Mouse (Mus musculus): Measurements from ENCODE around the gene Akap2.

The Akap2 gene

DNA sequence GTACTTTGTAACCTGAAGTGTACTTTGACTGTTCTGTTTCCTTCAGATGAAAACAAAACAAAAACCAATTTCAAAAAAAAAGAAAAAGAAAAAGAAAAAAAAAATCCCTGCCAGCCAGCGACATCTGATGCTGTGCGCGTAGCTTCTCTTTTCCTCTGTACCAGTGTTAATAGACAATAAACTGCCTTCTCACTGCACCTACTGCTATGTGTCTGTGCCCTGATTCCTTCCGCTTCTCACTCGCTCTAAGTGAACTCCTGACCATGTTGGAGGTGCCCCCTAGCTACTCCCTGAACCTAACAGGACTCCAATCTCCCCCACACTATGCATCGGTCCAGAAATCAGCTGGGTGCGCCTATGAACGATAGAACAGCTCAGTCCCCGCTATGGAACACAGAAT is at the start of gene Akap2:
Akap2 (plus strand) TSS at position 304 of the 400 bp plus-strand sequence.
- no peak for DNase-seq

DNA sequence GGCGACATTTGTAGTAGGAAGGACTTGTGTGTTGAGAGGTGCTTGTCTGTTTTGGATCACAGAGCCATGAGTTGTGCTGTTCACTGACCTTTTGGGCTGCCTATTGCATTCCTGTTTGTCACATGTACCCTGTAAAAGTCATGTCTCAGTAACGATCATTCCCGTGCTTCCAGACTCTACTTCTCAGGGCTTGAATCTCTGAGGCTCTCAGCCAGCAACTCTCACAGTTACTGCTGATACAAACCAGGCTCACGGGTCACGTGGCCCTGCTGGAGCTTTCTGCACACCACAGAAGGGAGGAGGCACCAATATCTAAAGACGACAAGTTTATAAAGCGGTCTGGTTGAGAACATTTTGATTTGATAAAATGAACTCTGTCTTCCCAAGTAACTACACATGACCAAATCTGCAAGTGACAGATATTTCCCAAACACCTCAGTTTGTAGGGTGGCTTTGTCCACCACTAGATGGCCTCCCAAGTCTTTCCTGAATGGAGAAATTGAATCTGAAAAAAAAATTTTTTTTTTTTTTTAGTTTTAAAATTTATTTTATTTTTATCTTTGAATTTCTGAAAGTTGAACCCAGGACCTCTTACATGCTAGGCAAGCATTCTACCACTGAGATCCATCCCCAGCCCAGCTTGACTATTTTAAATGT is 46.5 kb upstream of the Akap2 start:
- DNase-seq: no peak

DNA sequence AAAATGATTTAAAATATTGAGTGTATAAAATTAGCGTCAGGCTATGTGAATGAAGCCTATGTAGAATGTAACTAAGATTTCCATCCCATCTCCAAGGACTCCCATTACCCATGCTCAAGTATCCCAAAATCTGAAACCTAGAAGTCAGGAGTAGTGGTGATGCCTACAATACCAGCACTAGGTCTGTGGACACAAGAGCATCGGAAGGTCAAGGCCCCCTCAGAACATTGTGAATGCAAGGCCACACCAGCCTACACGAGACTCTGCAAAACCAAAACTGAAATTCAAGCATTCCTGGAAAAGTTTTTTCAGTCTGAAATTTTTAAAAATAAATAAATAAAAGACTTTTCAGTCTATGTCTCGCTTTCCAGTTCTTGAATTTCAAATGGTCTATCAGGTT is 44.9 kb upstream of the Akap2 start:
- no peak for DNase-seq

DNA sequence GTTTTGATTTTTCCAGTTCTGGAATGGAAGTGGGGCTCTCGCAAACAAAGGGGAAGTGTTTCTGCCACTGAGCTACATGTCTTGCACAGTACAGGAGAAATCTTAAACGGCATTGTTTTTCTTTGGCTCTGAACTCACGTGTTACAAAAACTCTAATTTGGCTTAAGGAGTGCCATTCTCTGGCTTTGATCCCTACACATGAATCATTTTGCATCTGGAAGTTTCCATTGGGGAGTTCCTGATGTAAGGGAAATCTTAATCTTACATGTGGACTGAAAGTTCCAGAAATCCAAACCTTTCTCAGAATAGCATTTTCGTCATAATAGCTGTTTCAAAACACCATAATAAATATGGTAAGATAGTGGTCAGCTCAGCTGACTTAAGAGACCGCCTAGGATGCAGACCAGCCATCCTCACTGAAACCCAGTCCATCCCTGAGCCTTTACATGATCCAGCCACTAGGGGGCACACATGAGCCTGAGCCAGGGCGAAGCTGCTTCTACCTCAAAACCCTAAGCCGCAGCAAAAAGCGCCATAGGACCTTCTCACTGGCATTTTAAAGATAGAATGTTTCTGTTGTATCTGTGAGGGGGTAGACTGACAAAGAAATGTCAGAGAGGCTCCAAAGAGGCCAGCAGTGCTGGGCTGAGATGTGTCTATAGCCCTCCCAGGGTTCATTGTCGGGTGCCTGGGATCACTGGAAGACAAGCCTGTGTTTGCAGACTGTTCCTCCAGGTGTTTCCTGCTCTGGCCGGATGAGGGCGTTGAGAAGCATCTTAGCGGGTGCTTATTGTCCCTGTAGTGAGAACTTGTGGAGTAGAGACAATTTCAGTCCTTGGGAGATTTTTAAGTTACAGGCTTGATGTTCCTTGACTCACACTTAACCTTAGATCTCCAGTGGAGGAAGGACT is 44.2 kb upstream of the Akap2 start:
- DNase-seq: peak; percentile 93

DNA sequence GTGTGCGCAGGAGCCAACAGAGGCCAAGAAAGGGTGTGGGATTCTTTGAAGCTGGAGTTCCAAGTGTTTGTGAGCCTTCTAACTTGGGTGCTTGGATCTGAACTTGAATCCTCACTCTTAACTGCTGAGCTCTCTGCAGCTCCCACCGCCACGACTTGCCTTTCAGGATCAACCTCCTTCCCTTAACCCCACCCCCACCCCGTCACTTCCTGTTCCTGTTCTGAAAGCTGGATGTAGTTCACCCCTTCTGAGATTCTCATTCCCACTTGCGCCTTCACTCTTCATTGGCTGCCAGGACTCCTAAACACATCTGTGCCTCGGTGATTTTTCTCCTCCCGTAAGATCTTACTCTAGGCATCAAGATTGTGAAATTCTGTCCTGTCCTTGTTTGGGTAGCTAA is 43.1 kb upstream of the Akap2 start:
- no peak for DNase-seq

DNA sequence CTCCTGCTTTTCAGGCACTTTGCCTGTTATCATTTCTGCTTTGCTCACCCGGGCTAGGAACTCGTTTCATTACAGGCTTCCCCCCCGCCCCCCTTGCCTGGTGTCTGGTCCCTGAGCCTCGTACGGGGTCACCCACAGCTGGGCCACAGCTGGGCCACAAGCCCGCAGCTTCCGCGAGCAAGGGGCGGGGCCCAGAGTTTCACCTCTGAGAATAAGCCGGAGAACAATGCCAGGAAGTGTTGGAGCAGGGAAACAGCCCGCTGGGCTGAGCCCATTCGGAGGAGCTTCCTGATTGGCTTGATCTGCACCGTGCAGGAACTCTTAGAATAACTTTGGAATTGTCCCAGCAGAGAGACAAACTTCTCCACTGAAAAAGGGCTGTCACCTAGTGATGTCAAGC is 42.1 kb upstream of the Akap2 start:
- peak; percentile 72 for DNase-seq

DNA sequence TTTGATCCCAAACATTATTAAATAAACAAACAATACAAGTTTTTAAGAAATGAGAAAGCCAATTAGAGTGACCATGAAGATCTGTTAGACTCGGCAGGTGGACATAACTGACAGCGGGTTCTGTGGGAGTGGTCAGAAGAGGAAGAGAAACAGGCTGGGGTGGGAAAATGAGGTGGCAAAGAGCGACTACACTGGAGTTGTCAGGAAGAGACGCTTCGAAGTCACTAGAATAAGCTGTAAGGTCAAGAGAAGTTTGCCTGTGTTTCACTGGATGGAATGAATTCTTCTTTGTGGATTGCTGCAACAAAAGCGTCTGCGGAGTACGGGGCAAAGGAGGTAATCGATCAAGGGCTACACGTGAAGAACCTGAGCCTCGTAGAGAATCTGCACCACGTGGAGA is 39.5 kb upstream of the Akap2 start:
- no peak for DNase-seq

DNA sequence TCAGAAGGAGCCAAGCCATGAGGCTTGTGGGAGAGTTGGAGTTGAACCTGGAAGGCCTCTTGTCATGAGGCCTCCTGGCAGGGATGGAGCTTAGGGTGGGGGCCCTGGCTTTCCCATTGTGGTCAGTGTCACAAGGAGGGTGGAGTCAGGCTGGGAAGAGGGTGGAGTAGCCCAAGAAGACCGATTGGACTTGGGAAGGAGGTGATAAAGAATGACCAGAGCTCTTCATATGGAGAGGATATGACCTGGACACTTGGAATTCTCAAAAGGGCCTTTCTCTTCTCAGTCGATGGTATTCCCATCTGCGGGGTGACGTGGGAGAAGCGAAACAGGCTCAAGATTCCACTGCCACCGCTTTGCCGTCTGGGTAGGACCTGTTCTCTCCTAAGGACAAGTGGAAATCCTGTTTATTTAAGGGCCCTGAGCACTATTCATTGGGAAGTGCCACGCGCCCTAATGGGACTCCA is 38.4 kb upstream of the Akap2 start:
- DNase-seq: no peak

DNA sequence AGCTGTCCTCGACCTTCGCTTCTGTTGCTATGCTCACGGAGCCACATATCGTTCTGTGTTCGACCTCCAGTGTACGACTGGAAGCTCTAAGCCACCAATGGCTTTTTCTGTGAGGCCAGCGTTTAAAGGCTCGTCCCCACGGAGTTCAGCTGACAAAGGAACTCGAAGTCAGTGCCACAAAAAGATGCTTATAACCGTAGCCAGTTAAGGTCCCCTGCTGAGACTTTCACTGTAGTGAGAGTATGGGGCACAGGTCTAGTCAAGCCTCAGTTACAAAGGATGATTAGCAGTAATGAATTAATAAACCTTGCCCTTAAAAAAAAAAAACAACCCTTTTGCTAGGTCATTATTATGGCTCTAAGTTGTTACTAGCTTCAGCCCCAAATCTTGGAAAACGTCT is 37.3 kb upstream of the Akap2 start:
- no peak for DNase-seq

DNA sequence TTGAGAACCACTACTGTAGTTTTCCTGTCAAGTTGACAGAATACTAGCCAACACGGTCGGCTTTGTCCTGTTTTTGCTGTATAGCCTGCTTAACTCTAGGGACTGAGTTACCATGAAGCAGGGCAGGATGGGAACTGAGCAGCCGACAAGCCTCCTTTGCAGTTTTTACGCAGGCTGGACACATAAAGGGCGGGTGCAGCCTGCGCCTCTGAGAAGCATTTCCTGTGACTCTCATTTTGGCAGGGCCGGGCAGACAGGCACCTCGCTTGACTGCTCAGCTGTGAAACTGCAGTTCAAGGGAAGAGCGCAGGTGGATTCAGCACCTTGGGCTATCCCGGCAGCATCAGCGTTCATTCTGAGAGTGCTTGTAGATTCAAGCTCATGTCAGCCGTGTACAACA is 35.9 kb upstream of the Akap2 start:
- DNase-seq: peak; percentile 73

DNA sequence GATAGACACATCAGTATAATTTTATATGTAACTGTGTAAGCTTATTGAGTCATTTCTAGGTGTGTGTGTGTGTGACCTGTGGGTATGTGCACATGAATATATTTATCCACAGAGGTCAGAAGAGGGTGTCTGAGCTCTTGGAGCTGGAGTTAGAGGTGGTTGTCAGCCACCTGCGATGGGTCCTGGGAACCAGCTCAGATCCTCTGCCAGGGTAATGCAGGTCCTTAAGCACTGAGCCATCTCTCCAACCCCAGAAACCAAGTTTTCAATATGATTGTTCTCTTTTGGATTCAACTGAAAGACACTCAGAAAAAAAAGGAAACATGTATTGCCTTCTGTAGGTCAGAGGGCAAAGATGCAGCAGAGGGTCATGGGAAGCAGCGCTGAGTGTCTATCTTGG is 35.1 kb upstream of the Akap2 start:
- no peak for DNase-seq

DNA sequence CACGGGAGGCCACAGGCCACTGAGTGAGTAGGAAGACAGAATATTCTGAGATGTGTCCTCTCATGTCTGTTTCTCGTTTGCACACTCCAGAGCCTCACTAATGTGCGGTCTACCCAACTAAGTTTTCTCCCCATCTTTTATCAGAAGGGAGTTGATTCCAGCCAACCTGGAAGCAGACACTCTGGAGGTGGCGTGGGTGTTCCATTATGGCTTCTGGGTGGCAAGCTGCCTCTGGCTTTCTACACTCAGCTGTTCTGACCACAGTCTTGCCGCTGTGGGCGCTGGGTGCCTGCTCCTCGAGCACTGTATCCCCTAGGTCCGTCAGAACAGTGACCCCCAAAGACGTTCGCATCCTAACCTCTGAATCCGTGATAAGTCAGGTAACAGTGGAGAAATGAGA is 34.5 kb upstream of the Akap2 start:
- no peak for DNase-seq

DNA sequence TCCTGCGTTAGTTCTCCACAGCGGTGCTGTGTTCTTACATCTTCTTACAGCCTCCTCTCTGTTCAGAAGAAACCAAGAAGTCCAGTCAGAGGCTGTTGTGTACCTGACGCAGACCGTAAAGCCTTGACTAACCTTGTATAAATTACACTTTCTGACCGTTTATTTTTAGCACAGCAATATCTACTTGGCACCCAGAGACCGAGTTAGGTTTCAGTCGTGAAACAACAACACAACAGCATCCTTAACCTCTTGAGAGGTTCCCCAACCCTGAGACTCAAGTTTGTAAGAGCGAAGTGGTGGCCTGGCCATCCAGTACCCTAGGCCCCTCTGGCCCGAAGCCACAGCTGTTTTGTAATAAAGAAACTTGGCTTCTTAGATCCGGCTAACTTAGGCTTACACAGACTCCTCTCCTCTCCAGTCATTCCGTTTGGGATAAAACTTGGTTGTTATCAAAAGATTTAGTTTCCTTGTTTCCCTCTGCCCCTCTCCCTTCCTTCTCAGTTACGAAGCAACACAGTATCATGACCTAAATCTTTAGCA is 32.7 kb upstream of the Akap2 start:
- DNase-seq: no peak

DNA sequence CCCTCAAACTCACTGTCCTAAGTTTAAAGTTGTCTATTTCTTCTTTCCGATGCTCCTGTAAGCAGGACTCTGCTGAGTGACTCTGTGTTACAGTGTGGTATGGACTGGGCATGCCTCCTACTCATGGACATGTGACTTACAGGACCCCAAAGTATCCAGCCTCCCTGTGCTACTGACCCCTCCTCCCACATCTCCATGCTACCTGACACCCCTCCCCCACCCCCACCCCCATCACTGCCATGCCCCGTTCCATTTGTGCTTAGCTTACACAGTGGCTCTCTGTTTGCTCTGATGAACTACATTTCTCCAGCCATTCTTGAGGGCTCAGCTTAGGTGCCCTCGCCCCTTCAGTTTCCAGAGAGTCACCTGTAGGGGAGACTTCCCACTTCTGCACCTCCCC is 30.7 kb upstream of the Akap2 start:
- DNase-seq: no peak

DNA sequence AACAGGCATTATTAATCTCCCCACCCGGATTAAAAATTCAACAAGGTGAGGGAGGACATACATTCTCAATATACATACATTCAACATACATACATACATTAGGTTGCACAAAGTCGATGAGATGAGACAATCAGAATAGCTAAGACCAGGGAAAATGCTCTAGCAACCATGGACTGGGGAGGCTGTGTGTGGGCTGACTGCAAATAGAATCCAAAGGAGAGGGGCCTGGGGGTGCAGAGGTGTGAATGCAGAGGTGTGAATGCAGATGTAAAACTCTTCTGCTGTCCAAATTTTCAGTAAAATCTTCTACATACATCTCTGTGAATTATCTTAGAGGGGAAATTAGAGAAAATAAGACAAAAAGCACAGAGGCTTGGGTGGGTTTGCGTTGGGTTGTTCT is 29.9 kb upstream of the Akap2 start:
- DNase-seq: no peak

DNA sequence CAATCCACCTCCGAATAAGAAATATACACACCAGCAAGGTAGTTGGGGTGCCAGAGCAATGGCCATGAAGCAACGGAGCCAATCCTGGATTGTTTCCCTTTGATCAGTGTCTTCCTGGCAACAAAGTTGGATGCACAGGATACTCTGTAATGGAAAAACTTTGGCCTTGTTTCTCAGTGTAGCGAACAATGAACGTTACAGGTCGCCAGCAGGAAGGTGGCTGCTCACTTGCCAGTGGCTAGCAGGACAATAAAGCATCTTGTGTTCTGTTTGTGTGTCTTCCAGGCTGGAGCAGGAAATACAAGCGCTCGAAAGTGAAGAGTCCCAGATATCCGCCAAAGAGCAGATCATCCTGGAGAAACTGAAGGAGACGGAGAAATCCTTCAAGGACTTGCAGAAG is 29.3 kb upstream of the Akap2 start:
- no peak for DNase-seq

DNA sequence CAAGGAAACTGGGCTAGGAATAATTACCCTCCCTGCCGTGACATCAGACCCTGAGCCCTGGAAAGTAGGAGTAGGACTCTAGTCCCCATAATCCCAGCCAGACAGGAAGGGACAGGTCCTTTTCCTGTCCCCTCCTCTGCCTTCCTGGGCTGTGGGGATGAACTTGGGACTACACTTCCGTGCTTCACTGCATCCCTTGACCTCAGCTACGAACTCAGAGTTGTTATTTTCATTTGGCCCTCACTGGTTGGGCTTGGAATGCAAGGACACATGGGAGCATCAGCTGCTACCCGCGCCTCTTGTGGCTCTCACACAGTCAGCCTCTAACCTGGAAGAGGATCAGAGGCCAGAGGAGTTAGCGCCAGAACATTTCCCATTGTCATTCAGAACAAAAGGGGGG is 27.5 kb upstream of the Akap2 start:
- no peak for DNase-seq

DNA sequence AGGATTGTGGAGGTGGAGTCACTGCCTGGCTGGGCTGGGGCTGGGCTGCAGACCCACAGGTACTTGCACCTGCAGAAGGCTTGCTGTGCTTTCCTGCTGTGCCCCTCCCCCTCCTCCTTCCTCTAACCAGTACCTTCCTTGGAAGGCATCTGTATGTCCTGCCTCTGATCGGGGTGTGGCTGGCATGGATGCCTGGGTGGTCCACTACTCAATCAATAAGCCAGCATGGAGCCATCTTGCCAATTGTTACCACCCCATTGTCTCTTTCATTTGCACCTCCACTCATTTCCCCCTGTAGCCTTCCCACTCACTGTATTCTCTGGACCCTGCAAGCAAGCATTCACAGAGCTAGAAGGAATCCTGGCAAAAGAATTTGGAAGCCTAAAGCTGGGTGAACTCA is 26.7 kb upstream of the Akap2 start:
- DNase-seq: no peak

DNA sequence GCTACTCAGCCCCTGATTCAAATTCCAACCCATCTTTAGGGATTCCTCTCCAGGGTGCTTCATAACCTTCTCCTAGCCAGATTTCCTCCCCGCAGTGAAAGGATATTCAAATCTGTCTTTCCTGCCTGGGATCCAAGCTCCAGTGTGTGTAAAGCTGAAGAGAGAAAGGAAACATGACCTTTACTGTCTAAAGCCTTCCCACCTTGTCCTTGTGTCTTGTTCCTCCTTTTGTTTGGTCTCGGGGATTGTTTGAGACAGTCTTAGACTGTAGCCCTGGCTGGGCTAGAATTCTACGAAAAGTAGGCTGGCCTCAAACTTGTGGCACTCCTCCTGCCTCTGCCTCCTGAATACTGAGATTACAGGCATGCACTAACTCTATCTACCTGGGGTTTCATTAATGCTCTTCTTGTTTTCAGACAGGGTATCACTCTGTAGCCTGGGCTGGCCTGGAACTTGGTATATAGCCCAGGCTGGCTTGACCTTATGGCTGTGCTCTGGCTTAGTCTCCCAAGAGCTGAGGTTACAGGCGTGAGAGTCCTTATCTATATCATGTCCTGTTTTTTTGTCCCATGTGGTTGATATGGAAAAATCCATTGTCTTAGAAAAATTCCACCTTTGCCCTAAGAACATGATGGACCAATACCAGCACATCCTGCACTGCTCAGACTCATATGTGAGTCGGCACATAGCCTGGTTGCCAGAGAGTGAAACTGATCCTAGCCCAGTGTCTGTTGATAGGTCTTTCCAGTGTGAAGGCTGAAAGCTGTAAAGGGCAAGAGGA is 22.9 kb upstream of the Akap2 start:
- no peak for DNase-seq

DNA sequence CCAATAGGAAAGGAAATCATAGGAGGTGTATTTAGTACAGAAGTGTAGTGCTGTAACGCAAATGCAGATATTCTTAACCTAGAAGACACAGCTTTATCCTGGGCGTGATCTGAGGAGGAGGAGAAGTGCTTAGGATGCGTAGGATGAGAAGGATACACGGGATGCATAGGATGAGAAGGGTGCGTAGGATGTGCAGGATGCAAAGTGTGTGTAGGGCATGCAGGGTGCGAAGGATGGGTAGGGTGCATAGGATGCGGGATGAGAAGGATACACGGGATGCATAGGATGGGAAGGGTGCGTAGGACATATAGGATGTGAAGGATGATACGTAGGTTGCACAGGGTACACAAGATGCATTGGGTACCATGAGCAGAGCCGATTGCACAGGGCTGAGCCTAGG is 20.5 kb upstream of the Akap2 start:
- DNase-seq: no peak

DNA sequence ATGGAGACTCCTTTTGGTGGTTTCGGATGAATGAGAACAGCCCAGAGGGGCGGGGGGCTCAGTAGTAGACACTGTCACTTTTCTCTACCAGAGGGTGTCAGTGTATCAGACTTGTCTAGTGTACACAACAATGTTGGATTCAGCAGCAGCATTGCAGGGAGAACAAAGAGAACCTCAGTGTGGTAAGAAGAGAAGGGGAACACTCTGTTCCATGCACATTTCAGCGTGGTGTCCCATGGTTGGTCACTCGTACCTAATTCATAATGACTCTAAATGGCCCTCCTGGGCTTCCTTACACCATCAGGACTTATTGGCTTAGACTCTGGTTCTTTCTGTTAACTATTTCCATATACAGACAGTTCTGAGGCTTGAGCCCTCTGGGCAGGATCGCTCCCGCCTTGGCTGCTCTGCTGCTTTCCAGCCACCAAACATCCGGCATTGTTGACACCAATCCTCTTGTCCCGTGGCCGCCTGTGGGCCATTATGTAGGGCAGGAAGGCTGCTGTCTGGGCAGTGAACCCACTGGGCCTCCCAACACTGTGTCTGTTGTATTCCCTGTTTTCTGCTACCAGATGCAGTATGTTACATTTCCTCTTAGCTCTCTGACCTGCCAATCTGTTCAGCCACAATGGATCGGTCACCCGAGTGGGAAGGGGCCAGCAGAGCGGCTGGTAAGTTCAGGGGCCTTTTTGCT is 19.4 kb upstream of the Akap2 start:
- no peak for DNase-seq

DNA sequence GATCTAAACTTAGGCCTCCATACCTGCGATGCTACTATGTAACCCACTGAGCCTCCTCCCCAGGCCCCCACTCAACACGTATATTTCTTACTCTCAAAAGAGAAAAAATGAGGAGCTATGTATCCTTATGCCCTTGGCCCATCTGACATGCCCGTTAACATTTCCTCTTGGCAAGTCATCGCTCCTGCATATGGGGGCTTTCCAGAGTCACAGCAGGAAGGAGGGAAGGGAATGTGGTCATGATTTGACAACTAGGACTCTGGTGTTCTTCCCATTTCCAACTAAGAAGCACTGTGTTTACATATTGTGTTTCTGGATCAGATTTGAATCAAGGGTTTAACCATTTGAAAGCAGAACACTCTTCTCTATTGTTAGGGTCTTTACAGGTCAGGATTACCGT is 15.9 kb upstream of the Akap2 start:
- DNase-seq: no peak

All from thymus, postnatal 25 days (tissue).